Mouse (Mus musculus): ENCODE measurements around the gene Nt5m.

- TF ChIP-seq EP300 (IDR thresholded peaks at IDR 0.05; ENCODE audit: low read depth in 1 of 2, low read length in 2 of 2) (no peak), MAZ (IDR thresholded peaks at IDR 0.05; ENCODE audit: low read depth, low read length) (no peak), MYC (IDR thresholded peaks at IDR 0.05; ENCODE audit: low read depth, low read length) (no peak), POLR2A (IDR thresholded peaks at IDR 0.05; ENCODE audit: control insufficient read depth in 1 of 2, insufficient read depth in 1 of 2, low read depth in 1 of 2, low read length in 2 of 2, poor library complexity in 1 of 2) (no peak), GABPA (IDR thresholded peaks at IDR 0.05; ENCODE audit: low read depth, low read length) (no peak)
These were observed 74.5 kb downstream of the Nt5m start for GRCm38 (mm10) chr11:59913702-59914101.

All from MEL (cell line).